Mouse (Mus musculus): ENCODE data around the gene Osbpl6.

GRCm38 (mm10) chr2:76630293-76630692, 224.0 kb downstream of the Osbpl6 start:
- no peak for TF ChIP-seq POLR2A (IDR thresholded peaks at IDR 0.05; ENCODE audit: extremely low read depth, insufficient read depth, low read length)
- TF ChIP-seq CTCF (IDR thresholded peaks at IDR 0.05; ENCODE audit: extremely low read depth, insufficient read depth, low read length) = no peak

Measured in cortical plate, adult 2 months (tissue).